Comparison of ENCODE assay signal across 35 mouse cellular contexts in the genomic region with DNA sequence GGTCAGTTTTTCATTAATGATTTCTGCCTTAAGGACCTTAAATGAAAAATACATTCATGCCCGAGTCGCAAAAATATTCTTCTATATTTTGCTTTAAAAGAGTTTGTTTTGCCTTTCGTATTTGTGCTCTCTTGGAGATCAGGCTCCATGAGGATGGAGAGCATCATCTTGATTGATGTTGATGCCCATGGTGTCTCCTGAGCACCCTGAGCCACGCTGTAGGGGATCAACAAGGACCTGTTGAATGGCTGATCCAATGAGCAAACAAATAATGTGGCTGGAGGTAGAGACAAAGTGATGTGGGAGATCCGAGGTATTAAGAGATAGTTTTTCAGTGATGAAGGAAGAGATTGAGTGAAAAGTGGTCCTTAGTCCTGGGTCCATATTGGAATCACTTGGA. TPM values are rescaled to one million over a fixed set of nuclear protein-coding genes. Genes with fewer than 3 reads are reported as not detected.
"Had no signal": no experiment of that assay in that cellular context is flagged by ENCODE, and none has a peak within 500 bp of the region (broad histone marks: within the 10 kb centered on the region; RNA-seq: fewer than 3 reads in every experiment).

No protein-coding gene starts in this region.

- DNase-seq: left cerebral cortex, postnatal 4 days; liver; liver, embryonic 13.5 days; liver, postnatal 0 days; lung, adult 18-20 months; lung, adult 2 months; lung, embryonic 14.5 days; lung, postnatal 10 days; lung, postnatal 14 days; lung, postnatal 36 days; lung, postnatal 4 days; midbrain, embryonic 14.5 days had no signal

- H3K4me3 ChIP-seq: limb, embryonic 10.5 days; limb, embryonic 12.5 days; limb, embryonic 13.5 days; limb, embryonic 15.5 days; liver, embryonic 12.5 days; liver, embryonic 13.5 days; liver, embryonic 15.5 days; lung, embryonic 15.5 days; midbrain, embryonic 10.5 days; midbrain, embryonic 12.5 days; midbrain, embryonic 13.5 days; midbrain, embryonic 15.5 days; myocyte; neural tube, embryonic 12.5 days had no signal

- H3K27ac ChIP-seq: limb, embryonic 10.5 days; limb, embryonic 12.5 days; limb, embryonic 13.5 days; limb, embryonic 15.5 days; liver, embryonic 12.5 days; liver, embryonic 13.5 days; liver, embryonic 14.5 days; liver, embryonic 15.5 days; lung, embryonic 15.5 days; macrophage; midbrain, embryonic 10.5 days; midbrain, embryonic 12.5 days; midbrain, embryonic 13.5 days; midbrain, embryonic 15.5 days; neural tube, embryonic 12.5 days had no signal

- H3K4me1 ChIP-seq: limb, embryonic 10.5 days; limb, embryonic 12.5 days; limb, embryonic 13.5 days; limb, embryonic 15.5 days; liver, embryonic 13.5 days; liver, embryonic 15.5 days; lung, embryonic 15.5 days; midbrain, embryonic 10.5 days; midbrain, embryonic 12.5 days; midbrain, embryonic 13.5 days; midbrain, embryonic 15.5 days; neural tube, embryonic 12.5 days had no signal

- H3K9ac ChIP-seq: limb, embryonic 12.5 days; limb, embryonic 13.5 days; limb, embryonic 15.5 days; liver, embryonic 12.5 days; liver, embryonic 13.5 days; liver, embryonic 14.5 days; liver, embryonic 15.5 days; liver, postnatal 0 days; lung, embryonic 14.5 days; lung, embryonic 15.5 days; midbrain, embryonic 12.5 days; midbrain, embryonic 13.5 days; midbrain, embryonic 15.5 days; neural tube, embryonic 12.5 days had no signal

- H3K9me3 ChIP-seq: limb, embryonic 10.5 days; limb, embryonic 12.5 days; limb, embryonic 13.5 days; limb, embryonic 15.5 days; liver, embryonic 12.5 days; liver, embryonic 13.5 days; liver, embryonic 15.5 days; lung, embryonic 15.5 days; midbrain, embryonic 12.5 days; midbrain, embryonic 13.5 days; midbrain, embryonic 15.5 days; neural tube, embryonic 12.5 days had no signal

- H3K27me3 ChIP-seq: limb, embryonic 12.5 days; limb, embryonic 13.5 days; limb, embryonic 15.5 days; liver, embryonic 12.5 days; liver, embryonic 13.5 days; liver, embryonic 15.5 days; lung, embryonic 15.5 days; megakaryocyte, embryonic 14.5 days; midbrain, embryonic 12.5 days; midbrain, embryonic 13.5 days; midbrain, embryonic 15.5 days; neural tube, embryonic 12.5 days had no signal

- H3K36me3 ChIP-seq: limb, embryonic 10.5 days; limb, embryonic 12.5 days; limb, embryonic 13.5 days; limb, embryonic 15.5 days; liver, embryonic 12.5 days; liver, embryonic 13.5 days; liver, embryonic 15.5 days; lung, embryonic 15.5 days; midbrain, embryonic 10.5 days; midbrain, embryonic 12.5 days; midbrain, embryonic 13.5 days; midbrain, embryonic 15.5 days; neural tube, embryonic 12.5 days had no signal

RNA-seq across cellular contexts. Expression of a gene that starts 19.2 kb away (rescaled TPM):
- total RNA-seq: left cerebral cortex, postnatal 10 days; left cerebral cortex, postnatal 25 days; midbrain, postnatal 0 days had no signal
- polyA plus RNA-seq: limb, embryonic 10.5 days; limb, embryonic 12.5 days; lung, embryonic 14.5 days; lung, embryonic 15.5 days; lung, embryonic 16.5 days; midbrain, embryonic 10.5 days; midbrain, embryonic 11.5 days; midbrain, embryonic 12.5 days; midbrain, embryonic 13.5 days; midbrain, embryonic 14.5 days; midbrain, embryonic 15.5 days; midbrain, embryonic 16.5 days; neural tube, embryonic 11.5 days; neural tube, embryonic 12.5 days had no signal
